Mouse (Mus musculus) liver, embryonic 14.5 days (tissue): Measurements from ENCODE around the gene Klf16.

ENCODE experiments used
- CTCF ChIP-seq: IDR thresholded peaks from 2 replicates; pipeline ENCODE4 v1.5.1; 2016; ENCODE audit warnings: antibody characterized with exemption, low read depth, control low read depth
- EP300 ChIP-seq: IDR thresholded peaks from 2 replicates; pipeline ENCODE4 v1.6.1; 2016; ENCODE audit warnings: antibody characterized with exemption, low read depth

- TF ChIP-seq EP300 (no peak), CTCF (no peak)
These were observed 41.4 kb downstream of the Klf16 start for GRCm38 (mm10) chr10:80535711-80536110.
